Mouse (Mus musculus): ENCODE measurements around the gene Agtpbp1. TPM values are rescaled to one million over a fixed set of nuclear protein-coding genes. Genes with fewer than 3 reads are reported as not detected.

Agtpbp1 gene
- polyA plus RNA-seq, 1 experiment from 2014 or later, result 44.7 TPM

DNA sequence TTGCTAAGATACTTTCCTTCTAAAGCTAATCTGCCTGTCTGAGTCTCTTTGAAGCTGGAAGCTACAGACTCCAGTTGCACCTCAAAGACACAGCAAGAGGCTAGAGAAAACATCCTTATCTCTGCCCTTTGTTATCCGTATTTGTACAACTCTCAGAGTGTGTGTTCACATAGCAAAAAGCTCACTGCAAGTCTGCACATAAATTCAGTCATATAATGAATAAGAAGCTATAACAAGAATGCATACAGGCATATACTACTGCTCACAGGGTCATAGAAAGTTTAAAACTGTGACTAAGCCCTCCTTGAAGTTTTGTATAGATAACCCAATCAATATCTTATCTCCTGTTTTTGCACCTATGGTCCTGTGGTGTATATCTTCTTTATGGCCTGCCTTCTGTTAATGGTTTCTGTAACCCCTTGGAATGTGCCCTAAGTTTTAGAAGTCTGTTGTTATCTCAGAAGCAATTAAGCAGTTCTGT lies 35.7 kb downstream of the Agtpbp1 start:
- Histone ChIP-seq H3K27ac (no peak overlapping the region), H3K4me1 (peaks cover 8% of the 10 kb centered on the region; the same call in 1 of the 2 replicates), H3K9ac (no peak overlapping the region), H3K4me3 (no peak overlapping the region), H3K27me3 (replicated peaks) (no peaks in the 10 kb centered on the region), H3K4me2 (replicated peaks) (no peak overlapping the region), H3K9me3 (no peaks in the 10 kb centered on the region), H3K36me3 (no peaks in the 10 kb centered on the region)
- WGBS, result 47% methylated on average over 1 of the region's 1 CpGs
- no peak for ATAC-seq (ENCODE audit: low FRiP score, low read depth)

DNA sequence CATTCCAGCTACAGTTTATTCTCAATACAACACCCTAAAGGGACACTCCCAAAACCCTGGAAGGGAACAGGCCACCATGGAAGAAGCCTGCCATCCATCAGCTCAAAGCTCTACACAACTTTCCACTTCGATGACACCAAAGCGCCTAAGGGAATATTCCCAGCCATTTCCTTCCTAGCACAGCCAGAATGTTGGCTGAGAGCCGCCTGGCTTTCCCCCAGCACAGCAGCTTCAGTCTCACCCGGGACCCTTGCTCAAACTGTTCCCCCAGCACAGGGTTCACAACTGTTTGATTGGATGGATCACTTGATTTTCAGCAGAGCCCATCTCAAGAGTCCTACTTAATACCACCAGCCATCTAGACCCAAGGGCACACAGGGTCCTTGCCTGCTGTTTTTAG lies 37.3 kb downstream of the Agtpbp1 start:
- Histone ChIP-seq H3K9ac (no peak overlapping the region), H3K36me3 (no peaks in the 10 kb centered on the region), H3K4me3 (no peak overlapping the region), H3K4me2 (replicated peaks) (no peak overlapping the region), H3K27ac (no peak overlapping the region), H3K27me3 (replicated peaks) (no peaks in the 10 kb centered on the region), H3K9me3 (no peaks in the 10 kb centered on the region), H3K4me1 (peaks cover 8% of the 10 kb centered on the region; the same call in 1 of the 2 replicates)
- ATAC-seq (ENCODE audit: low FRiP score, low read depth), result no peak
- WGBS, result 82% methylated on average over 4 of the region's 4 CpGs

DNA sequence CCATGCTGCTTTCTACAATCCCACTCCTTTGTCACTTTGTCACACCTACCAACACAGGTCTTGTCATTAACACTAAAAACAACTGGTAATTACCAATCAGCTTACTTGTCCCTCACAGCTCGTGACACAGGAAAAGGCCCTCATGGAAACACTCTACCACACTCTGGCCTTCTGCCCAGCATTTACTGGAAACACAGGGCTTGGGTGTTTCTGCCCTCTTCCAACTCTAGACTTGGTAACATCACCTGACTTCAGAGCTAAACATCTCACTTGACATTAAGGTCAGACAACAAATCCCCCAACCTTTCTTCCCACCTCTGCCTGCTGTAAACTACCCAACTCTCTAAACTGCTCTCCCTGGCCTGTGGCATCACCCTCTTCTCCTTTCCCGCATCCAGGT lies 37.9 kb downstream of the Agtpbp1 start:
- H3K4me3 ChIP-seq, result no peak overlapping the region
- WGBS, result 53% methylated on average over 2 of the region's 2 CpGs
- peaks cover 8% of the 10 kb centered on the region; the same call in 1 of the 2 replicates for H3K4me1 ChIP-seq
- H3K4me2 ChIP-seq (replicated peaks), result no peak overlapping the region
- no peak for ATAC-seq (ENCODE audit: low FRiP score, low read depth)
- no peak overlapping the region for H3K9ac ChIP-seq
- H3K27ac ChIP-seq, result no peak overlapping the region
- H3K9me3 ChIP-seq, result no peaks in the 10 kb centered on the region
- no peaks in the 10 kb centered on the region for H3K36me3 ChIP-seq
- no peaks in the 10 kb centered on the region for H3K27me3 ChIP-seq (replicated peaks)

DNA sequence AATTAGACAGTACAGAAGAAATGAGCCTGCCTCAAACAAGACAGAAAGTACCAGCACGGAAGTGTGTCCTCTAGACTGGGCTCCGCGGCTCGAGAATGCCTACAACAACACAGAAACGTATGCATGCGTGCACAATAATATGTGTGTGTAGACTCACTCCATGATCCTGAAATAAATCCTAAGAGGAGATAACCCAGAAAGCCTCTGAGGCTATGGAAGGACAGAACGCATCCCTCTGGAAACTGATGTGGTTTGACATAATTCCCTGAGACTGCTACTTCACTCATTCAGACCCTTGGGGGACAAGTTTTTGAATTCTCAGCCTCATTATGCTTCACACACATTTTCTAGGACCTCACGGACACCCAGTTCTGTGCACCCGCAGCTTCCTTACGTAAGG lies 42.6 kb downstream of the Agtpbp1 start:
- WGBS, result 92% methylated on average over 10 of the region's 10 CpGs
- ATAC-seq (ENCODE audit: low FRiP score, low read depth), result no peak

DNA sequence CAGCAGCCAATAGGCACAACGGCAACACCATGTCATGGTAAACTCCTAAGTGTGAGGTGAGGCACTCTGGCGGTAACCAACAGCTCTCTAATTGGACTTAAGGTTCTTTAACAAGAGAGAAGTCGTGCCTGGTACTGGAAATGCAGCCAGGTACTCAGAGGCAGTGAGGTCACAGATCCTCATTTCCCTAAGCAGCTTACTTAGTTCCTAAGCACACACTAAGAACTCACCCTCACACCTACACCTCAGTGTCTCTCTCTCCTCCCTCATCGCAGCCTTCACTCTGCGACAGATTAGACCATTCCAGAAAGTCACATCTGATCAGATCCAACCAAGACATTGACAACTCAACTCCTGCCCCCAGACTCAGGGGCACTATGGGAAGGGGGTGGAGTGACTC lies 45.0 kb downstream of the Agtpbp1 start:
- ATAC-seq (ENCODE audit: low FRiP score, low read depth), result no peak
- 92% methylated on average over 5 of the region's 5 CpGs for WGBS
- no peaks in the 10 kb centered on the region for H3K27me3 ChIP-seq (replicated peaks)

More for the DNA sequence above, 42.6 kb downstream of the Agtpbp1 start:
- H3K4me1 ChIP-seq, result peaks cover 8% of the 10 kb centered on the region; the same call in 1 of the 2 replicates
- H3K4me2 ChIP-seq (replicated peaks), result no peak overlapping the region
- no peaks in the 10 kb centered on the region for H3K27me3 ChIP-seq (replicated peaks)
- H3K9me3 ChIP-seq, result no peaks in the 10 kb centered on the region
- no peak overlapping the region for H3K27ac ChIP-seq
- no peaks in the 10 kb centered on the region for H3K36me3 ChIP-seq
- H3K9ac ChIP-seq, result no peak overlapping the region
- no peak overlapping the region for H3K4me3 ChIP-seq

DNA sequence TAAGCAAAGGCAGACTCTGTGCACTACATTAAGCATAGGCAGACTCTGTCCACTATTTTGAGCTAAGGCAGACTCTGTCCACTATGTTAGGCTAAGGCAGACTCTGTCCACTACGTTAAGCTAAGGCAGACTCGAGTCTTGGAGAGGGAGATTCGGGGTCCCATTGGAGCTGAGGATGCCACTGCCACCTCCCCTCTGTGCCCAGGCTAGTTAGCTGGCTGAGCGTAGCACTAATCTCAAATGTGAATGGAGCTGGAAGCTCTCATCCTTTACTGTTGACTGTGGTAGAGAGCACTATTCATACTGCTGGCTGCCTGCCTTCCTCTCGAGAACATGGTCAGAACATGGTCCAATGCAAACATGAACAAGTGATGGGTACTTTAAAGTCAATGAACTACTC lies 46.4 kb downstream of the Agtpbp1 start:
- Histone ChIP-seq H3K4me2 (replicated peaks) (no peak overlapping the region), H3K27ac (no peak overlapping the region), H3K36me3 (no peaks in the 10 kb centered on the region), H3K9ac (no peak overlapping the region), H3K27me3 (replicated peaks) (no peaks in the 10 kb centered on the region), H3K4me3 (no peak overlapping the region), H3K9me3 (no peaks in the 10 kb centered on the region), H3K4me1 (no peaks in the 10 kb centered on the region)
- ATAC-seq (ENCODE audit: low FRiP score, low read depth), result no peak
- WGBS, result 93% methylated on average over 5 of the region's 5 CpGs

More for the DNA sequence above, 45.0 kb downstream of the Agtpbp1 start:
- no peak overlapping the region for H3K9ac ChIP-seq
- no peak overlapping the region for H3K4me3 ChIP-seq
- H3K4me2 ChIP-seq (replicated peaks), result no peak overlapping the region
- H3K27ac ChIP-seq, result no peak overlapping the region
- no peaks in the 10 kb centered on the region for H3K4me1 ChIP-seq
- H3K36me3 ChIP-seq, result no peaks in the 10 kb centered on the region
- no peaks in the 10 kb centered on the region for H3K9me3 ChIP-seq

DNA sequence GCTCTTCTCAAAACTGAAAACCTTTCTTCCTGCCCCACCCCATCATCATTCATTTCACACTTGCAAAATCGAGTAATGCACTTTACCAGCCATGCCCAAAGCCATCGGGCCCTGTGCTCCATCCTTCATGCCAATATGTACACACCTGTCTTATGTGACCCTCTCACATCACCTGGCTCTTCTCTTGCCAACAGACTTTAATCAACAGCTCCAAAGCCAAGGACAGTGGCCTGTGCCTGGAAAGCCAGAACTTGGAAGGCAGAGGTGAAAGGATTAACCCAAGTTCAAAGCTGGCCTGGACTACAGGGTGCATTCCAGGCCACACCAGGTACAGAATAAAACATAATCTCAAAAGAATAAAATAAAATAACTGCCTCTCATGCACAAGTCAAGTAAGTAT lies 48.4 kb downstream of the Agtpbp1 start:
- no peak overlapping the region for H3K9ac ChIP-seq
- H3K4me3 ChIP-seq, result no peak overlapping the region
- no peak for ATAC-seq (ENCODE audit: low FRiP score, low read depth)
- no peaks in the 10 kb centered on the region for H3K4me1 ChIP-seq
- H3K4me2 ChIP-seq (replicated peaks), result no peak overlapping the region
- no peaks in the 10 kb centered on the region for H3K27me3 ChIP-seq (replicated peaks)
- no peaks in the 10 kb centered on the region for H3K9me3 ChIP-seq
- H3K36me3 ChIP-seq, result peaks cover 11% of the 10 kb centered on the region
- 84% methylated on average over 2 of the region's 2 CpGs for WGBS
- no peak overlapping the region for H3K27ac ChIP-seq

DNA sequence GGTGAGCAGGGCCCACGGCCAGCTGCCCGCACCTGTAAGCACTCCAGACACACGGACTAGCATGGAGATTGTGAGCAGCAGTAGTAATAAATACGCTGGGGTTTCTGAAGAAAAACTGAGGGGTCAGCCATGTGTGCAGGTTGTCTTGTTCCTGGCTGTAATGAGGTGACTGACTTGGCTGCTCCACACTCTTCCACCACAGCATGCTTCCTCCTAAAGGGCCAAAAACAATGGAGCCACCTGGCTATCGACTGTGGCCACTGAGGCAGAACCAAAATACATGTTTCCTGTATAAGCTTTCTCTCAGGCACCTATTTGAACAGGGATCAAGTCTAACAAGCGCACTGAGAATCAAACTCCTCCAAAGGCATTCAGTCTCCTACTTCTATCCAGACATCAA lies 49.3 kb downstream of the Agtpbp1 start:
- Histone ChIP-seq H3K27me3 (replicated peaks) (no peaks in the 10 kb centered on the region), H3K27ac (no peak overlapping the region), H3K4me3 (no peak overlapping the region), H3K36me3 (peaks cover 11% of the 10 kb centered on the region), H3K4me2 (replicated peaks) (no peak overlapping the region), H3K4me1 (no peaks in the 10 kb centered on the region), H3K9me3 (no peaks in the 10 kb centered on the region), H3K9ac (no peak overlapping the region)
- no peak for ATAC-seq (ENCODE audit: low FRiP score, low read depth)
- WGBS, result 94% methylated on average over 6 of the region's 6 CpGs

DNA sequence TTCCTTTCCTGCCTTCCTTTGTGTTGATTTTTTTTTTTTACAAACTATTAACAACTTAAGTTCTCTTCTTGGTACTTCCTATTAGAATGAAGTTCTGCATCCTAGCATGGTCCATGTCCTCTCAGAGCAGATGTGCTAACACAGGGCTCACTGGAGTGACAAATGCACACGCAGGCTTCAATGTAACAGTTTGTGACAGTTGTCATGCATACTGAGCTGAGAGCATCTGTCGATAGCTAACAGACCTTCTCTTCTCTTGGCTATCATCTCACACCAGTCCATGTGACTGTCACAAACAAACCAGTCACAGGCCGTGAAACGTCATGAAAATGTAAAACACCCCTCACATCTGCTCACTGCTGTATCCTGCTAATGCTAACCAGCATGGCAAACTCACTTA lies 50.7 kb downstream of the Agtpbp1 start:
- Histone ChIP-seq H3K4me2 (replicated peaks) (no peak overlapping the region), H3K4me3 (no peak overlapping the region), H3K9ac (no peak overlapping the region), H3K9me3 (no peaks in the 10 kb centered on the region), H3K27me3 (replicated peaks) (no peaks in the 10 kb centered on the region), H3K27ac (no peak overlapping the region), H3K36me3 (peaks cover 11% of the 10 kb centered on the region), H3K4me1 (no peaks in the 10 kb centered on the region)
- 86% methylated on average over 4 of the region's 4 CpGs for WGBS
- no peak for ATAC-seq (ENCODE audit: low FRiP score, low read depth)

DNA sequence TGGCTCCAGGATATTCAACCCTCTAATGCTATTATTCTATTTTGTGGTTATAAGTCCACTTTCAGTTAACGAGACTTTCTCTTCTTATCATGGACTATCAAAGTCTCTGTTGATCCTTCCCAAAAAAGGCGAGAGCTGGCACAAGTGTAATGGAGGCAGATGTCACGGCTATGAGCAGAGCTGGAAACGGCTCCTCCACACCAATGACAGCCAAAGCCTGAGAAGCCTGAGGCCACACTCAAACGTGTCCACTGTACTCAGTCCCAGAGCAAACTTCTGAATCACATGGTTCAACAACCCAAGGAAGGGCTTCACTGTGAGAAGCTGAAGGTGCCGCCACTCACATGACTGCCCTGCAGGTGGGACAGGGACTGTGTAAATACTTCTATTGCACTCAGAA lies 51.7 kb downstream of the Agtpbp1 start:
- Histone ChIP-seq H3K4me3 (no peak overlapping the region), H3K4me1 (no peaks in the 10 kb centered on the region), H3K36me3 (peaks cover 11% of the 10 kb centered on the region), H3K27me3 (replicated peaks) (no peaks in the 10 kb centered on the region), H3K27ac (no peak overlapping the region), H3K9ac (no peak overlapping the region), H3K9me3 (no peaks in the 10 kb centered on the region), H3K4me2 (replicated peaks) (no peak overlapping the region)
- 90% methylated on average over 6 of the region's 6 CpGs for WGBS
- ATAC-seq (ENCODE audit: low FRiP score, low read depth), result no peak

DNA sequence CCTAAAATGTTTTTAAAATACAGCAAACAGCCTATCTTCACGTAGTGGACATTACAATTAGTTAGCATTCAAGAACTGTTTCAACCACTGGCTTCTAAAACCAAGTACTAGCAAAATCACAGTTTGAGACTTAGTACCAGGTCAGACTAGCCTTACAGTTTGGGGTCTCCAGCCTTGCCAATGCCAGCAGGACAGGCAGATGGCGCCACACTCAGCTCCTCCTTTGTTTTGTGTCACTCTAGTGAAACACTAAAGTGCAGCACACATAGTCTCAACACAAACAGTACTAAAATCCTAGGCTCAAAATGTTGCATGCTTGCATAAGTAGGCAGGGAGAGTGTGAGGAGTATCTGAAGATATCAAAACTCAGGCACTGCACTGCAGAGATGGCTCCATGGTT lies 53.8 kb downstream of the Agtpbp1 start:
- no peak for ATAC-seq (ENCODE audit: low FRiP score, low read depth)
- Histone ChIP-seq H3K36me3 (peaks cover 21% of the 10 kb centered on the region), H3K4me3 (no peak overlapping the region), H3K9me3 (no peaks in the 10 kb centered on the region), H3K27ac (no peak overlapping the region), H3K27me3 (replicated peaks) (no peaks in the 10 kb centered on the region), H3K4me2 (replicated peaks) (no peak overlapping the region), H3K4me1 (no peaks in the 10 kb centered on the region), H3K9ac (no peak overlapping the region)
- 66% methylated on average over 2 of the region's 2 CpGs for WGBS

DNA sequence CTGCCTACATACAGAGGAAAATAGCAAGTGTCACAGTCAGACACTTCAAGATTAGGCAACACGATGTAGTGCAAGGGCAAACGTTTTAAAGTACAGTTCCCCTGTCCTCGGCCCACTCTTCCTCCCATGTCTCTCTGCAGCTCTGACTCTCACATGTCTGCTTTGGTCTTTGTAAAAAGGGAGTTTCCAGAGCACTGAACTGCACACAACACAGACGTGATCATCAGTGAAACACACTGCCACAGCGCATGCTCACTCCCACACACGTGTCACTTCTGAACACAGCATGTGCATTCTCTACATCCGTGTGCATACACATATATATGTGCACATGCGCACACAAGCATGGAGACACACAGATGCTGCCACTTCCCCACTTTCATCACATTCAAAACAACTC lies 54.5 kb downstream of the Agtpbp1 start:
- Histone ChIP-seq H3K36me3 (peaks cover 22% of the 10 kb centered on the region), H3K4me3 (no peak overlapping the region), H3K9ac (no peak overlapping the region), H3K4me2 (replicated peaks) (no peak overlapping the region), H3K4me1 (no peaks in the 10 kb centered on the region), H3K27ac (no peak overlapping the region), H3K27me3 (replicated peaks) (no peaks in the 10 kb centered on the region), H3K9me3 (no peaks in the 10 kb centered on the region)
- WGBS, result 93% methylated on average over 8 of the region's 8 CpGs
- no peak for ATAC-seq (ENCODE audit: low FRiP score, low read depth)

DNA sequence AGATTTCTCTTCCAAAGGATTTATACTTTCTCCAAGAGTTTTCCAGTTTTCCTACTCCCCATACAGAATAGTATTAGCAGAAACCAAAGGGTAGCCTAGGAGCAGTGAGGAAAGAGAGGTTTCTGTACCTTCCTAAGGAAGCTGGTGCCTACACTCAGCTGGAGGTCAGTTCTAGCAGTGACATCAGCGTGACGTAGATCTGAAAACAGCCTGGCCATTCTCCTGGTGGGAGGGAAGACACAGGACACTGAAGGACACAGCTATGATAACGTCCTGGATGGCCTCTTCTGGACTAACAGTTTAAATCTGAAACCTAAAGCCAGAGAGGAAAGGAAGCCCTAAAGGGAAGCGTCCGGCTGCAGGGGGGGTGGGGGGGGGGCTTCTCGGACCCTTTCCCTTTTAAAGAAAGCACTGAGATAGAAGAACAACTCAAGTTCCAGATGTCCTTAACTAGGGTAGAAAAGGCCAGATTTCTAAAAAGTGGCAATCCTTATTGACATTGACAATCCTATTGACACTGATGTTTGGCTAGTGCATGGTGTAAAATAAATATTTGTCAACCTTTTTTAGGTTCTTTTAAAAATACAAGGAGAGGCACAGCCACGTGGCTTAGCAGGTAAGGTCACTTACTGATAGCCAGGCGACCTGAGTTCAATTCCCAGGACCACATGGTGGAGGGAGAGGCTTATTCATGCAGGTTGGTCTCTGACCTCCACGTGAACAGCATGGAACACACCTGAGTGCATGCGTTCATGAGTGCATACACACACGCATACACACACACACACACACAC lies 63.6 kb downstream of the Agtpbp1 start:
- no peak for ATAC-seq (ENCODE audit: low FRiP score, low read depth)
- H3K36me3 ChIP-seq, result peaks cover 15% of the 10 kb centered on the region; the same call in 1 of the 2 replicates
- H3K4me1 ChIP-seq, result no peaks in the 10 kb centered on the region
- H3K4me3 ChIP-seq, result no peak overlapping the region
- WGBS, result 76% methylated on average over 11 of the region's 11 CpGs
- no peak overlapping the region for H3K4me2 ChIP-seq (replicated peaks)
- H3K9ac ChIP-seq, result no peak overlapping the region
- no peaks in the 10 kb centered on the region for H3K27me3 ChIP-seq (replicated peaks)
- H3K27ac ChIP-seq, result no peak overlapping the region
- no peaks in the 10 kb centered on the region for H3K9me3 ChIP-seq
